Mouse (Mus musculus) 3T3-L1 (cell line): ENCODE data around the gene Mbd5.
"Not testable (repeated sequence)": the region's sequence is repeated elsewhere in the genome, so short reads cannot be mapped to it uniquely, and the experiment has no call there.

Experiments used
- DNase-seq: peaks from one replicate; pipeline ENCODE4 v3.0.0-alpha.2; 2015; ENCODE audit warnings: low read depth, low spot score

The Mbd5 gene

GRCm38 (mm10) chr2:49160232-49160947, 211.1 kb downstream of the Mbd5 start:
- no peak for DNase-seq

- DNase-seq = no peak
These were observed 220.5 kb downstream of the Mbd5 start for GRCm38 (mm10) chr2:49169766-49170165.

- no peak for DNase-seq
These were observed 227.7 kb downstream of the Mbd5 start for GRCm38 (mm10) chr2:49177015-49177414.

- DNase-seq = no peak
These were observed 241.7 kb downstream of the Mbd5 start for GRCm38 (mm10) chr2:49190984-49191383.

- DNase-seq = no peak
These were observed 242.4 kb downstream of the Mbd5 start for GRCm38 (mm10) chr2:49191695-49192094.

- peak; percentile 81 for DNase-seq
These were observed 254.8 kb downstream of the Mbd5 start for GRCm38 (mm10) chr2:49204081-49204480.

- DNase-seq = not testable (repeated sequence)
These were observed 256.4 kb downstream of the Mbd5 start for GRCm38 (mm10) chr2:49205692-49206091.

- DNase-seq = no peak
These were observed 260.0 kb downstream of the Mbd5 start for GRCm38 (mm10) chr2:49209349-49209748.

GRCm38 (mm10) chr2:49210408-49210807, 261.1 kb downstream of the Mbd5 start:
- DNase-seq = no peak

GRCm38 (mm10) chr2:49229725-49230124, 280.4 kb downstream of the Mbd5 start:
- no peak for DNase-seq

- no peak for DNase-seq
These were observed 284.8 kb downstream of the Mbd5 start for GRCm38 (mm10) chr2:49234064-49234463.

GRCm38 (mm10) chr2:49241715-49242114, 292.4 kb downstream of the Mbd5 start:
- no peak for DNase-seq

GRCm38 (mm10) chr2:49264092-49264491, 314.8 kb downstream of the Mbd5 start:
- DNase-seq = no peak

- DNase-seq = no peak
These were observed 323.1 kb downstream of the Mbd5 start for GRCm38 (mm10) chr2:49272295-49272967.

- DNase-seq = no peak
These were observed 326.9 kb downstream of the Mbd5 start for GRCm38 (mm10) chr2:49276017-49276722.

- DNase-seq = no peak
These were observed 331.2 kb downstream of the Mbd5 start for GRCm38 (mm10) chr2:49280496-49280895.

- peak; percentile 7 for DNase-seq
These were observed 334.3 kb downstream of the Mbd5 start for GRCm38 (mm10) chr2:49283583-49283982.

- DNase-seq = no peak
These were observed 337.7 kb downstream of the Mbd5 start for GRCm38 (mm10) chr2:49286965-49287364.

- no peak for DNase-seq
These were observed 342.4 kb downstream of the Mbd5 start for GRCm38 (mm10) chr2:49291709-49292108.

- peak; percentile 95 for DNase-seq
These were observed 363.5 kb downstream of the Mbd5 start for GRCm38 (mm10) chr2:49312629-49313447.

GRCm38 (mm10) chr2:49333594-49333993, 384.3 kb downstream of the Mbd5 start:
- DNase-seq = no peak

- no peak for DNase-seq
These were observed 386.0 kb downstream of the Mbd5 start for GRCm38 (mm10) chr2:49335267-49335666.
